Comparison of ENCODE assay signal across 26 mouse cellular contexts in genomic region chr13:99527936-99528335, GRCm38 (mm10).
"Had no signal": no experiment of that assay in that cellular context is flagged by ENCODE, and none has a peak within 500 bp of the region (broad histone marks: within the 10 kb centered on the region; RNA-seq: fewer than 3 reads in every experiment).

No protein-coding gene starts in this region.

- DNase-seq: gastrocnemius, postnatal 10 days; heart, adult 18-20 months; heart, postnatal 10 days; heart, postnatal 4 days; kidney, adult 18-20 months; kidney, adult 8-10 months; kidney, postnatal 10 days; kidney, postnatal 25 days; kidney, postnatal 4 days; liver; liver, embryonic 13.5 days had no signal

- H3K4me3 ChIP-seq: gastrocnemius, adult 2 months; heart, embryonic 10.5 days; heart, embryonic 12.5 days; hindbrain, embryonic 10.5 days; hindbrain, embryonic 12.5 days; intestine, embryonic 15.5 days; layer of hippocampus, adult 2 months; left cerebral cortex, adult 2 months; limb, embryonic 10.5 days; limb, embryonic 12.5 days; liver, embryonic 13.5 days had no signal

- H3K4me1 ChIP-seq: heart, embryonic 12.5 days; hindbrain, embryonic 10.5 days; hindbrain, embryonic 12.5 days; intestine, embryonic 15.5 days; limb, embryonic 10.5 days; limb, embryonic 12.5 days; liver, embryonic 13.5 days had no signal

- H3K9me3 ChIP-seq: heart, embryonic 10.5 days; heart, embryonic 12.5 days; hindbrain, embryonic 10.5 days; hindbrain, embryonic 12.5 days; intestine, embryonic 15.5 days; limb, embryonic 10.5 days; limb, embryonic 12.5 days; liver, embryonic 13.5 days had no signal

- H3K9ac ChIP-seq: heart, embryonic 12.5 days; hindbrain, embryonic 12.5 days; hindbrain, embryonic 14.5 days; intestine, embryonic 15.5 days; limb, embryonic 12.5 days; liver, embryonic 13.5 days had no signal

- H3K27me3 ChIP-seq: heart, embryonic 12.5 days; hindbrain, embryonic 12.5 days; intestine, embryonic 15.5 days; limb, embryonic 12.5 days; liver, embryonic 13.5 days had no signal

- H3K4me2 ChIP-seq: heart, embryonic 12.5 days; hindbrain, embryonic 12.5 days; hindbrain, embryonic 14.5 days; intestine, embryonic 15.5 days; limb, embryonic 12.5 days; liver, embryonic 11.5 days; liver, embryonic 13.5 days had no signal

- ATAC-seq: hindbrain, embryonic 16.5 days; inflammation-experienced regulatory T-cells, adult 6 months; intestine, embryonic 15.5 days; intestine, postnatal 0 days had no signal

- H3K36me3 ChIP-seq: heart, embryonic 10.5 days; heart, embryonic 12.5 days; hindbrain, embryonic 10.5 days; hindbrain, embryonic 12.5 days; intestine, embryonic 15.5 days; limb, embryonic 10.5 days; limb, embryonic 12.5 days; liver, embryonic 13.5 days had no signal

- H3K27ac ChIP-seq: gastrocnemius, adult 2 months; heart, embryonic 10.5 days; hindbrain, embryonic 12.5 days; hindbrain, embryonic 14.5 days; intestine, embryonic 15.5 days; layer of hippocampus, adult 2 months; left cerebral cortex, adult 2 months; limb, embryonic 10.5 days; limb, embryonic 12.5 days; liver, embryonic 13.5 days had no signal
